Mouse (Mus musculus) spleen, adult 2 months (tissue): ENCODE data around the gene Acox1.

ENCODE experiments used
- CTCF ChIP-seq: fragments of 200-500 bp; IDR thresholded peaks from 2 replicates; pipeline ENCODE4 v1.5.1; 2011; ENCODE audit warnings: mild to moderate bottlenecking, inconsistent platforms; ENCODE audit not compliant: insufficient read depth, insufficient read length, insufficient replicate concordance; ENCODE audit errors: extremely low read depth
- POLR2A ChIP-seq: fragments of 200-500 bp; IDR thresholded peaks from 2 replicates; pipeline ENCODE4 v1.6.1; 2011; ENCODE audit warnings: low read depth, low read length, inconsistent platforms

DNA sequence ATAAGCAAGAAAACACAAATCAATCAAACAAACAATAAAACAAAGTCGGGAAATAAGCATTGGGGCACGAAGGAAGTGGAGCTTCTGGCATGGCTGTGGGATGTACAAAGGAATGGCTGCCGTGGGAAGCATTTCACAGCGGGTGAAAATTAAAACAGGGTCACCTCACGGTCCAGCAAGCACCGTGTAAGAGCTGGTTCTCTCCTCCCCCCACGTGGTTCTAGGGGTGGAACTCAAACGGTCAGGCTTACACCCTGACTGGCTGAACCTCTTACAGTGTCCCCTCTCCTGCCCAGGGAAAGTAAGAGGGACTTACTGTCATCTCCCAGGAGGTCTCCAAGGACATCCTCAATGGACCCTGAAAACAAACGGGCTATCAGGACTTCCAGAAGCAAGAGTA, 35.8 kb downstream of the Acox1 start:
- TF ChIP-seq POLR2A (no peak), CTCF (no peak)
